Mouse (Mus musculus): Measurements from ENCODE around the gene Wars.

The Wars gene

DNA sequence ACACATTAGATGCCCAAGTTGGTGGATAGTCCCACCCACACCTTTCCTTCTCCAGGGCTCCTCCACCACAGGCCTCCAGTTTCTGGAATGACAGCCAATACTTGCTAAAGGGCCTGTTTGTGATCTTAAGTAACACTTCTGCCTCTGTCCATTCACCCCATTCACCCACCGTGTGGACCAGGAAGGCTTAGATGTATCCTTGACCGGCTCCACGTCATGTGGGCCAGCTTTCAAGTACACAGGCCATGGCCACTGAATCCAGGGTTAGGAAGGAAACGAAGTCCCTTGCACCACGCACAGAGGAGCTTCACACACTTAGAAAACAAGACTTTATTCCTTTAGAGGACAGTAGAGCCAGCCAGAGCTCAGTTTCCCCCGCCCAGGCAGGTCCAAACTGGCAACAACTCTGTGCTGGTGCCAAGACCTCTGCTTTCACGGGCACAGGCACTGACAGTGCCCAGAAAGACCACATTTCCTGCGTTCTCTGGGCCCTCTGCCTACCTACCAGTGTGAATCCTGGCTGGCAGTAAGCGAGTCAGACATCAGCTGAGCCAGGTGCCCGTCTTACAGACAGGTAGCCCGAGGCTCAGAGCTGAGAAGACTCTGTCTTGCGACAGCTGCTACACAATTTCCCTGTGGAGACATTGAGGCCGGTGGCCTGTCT, 68.3 kb downstream of the Wars start:
- DNase-seq (ENCODE audit: low spot score) = no peak

DNA sequence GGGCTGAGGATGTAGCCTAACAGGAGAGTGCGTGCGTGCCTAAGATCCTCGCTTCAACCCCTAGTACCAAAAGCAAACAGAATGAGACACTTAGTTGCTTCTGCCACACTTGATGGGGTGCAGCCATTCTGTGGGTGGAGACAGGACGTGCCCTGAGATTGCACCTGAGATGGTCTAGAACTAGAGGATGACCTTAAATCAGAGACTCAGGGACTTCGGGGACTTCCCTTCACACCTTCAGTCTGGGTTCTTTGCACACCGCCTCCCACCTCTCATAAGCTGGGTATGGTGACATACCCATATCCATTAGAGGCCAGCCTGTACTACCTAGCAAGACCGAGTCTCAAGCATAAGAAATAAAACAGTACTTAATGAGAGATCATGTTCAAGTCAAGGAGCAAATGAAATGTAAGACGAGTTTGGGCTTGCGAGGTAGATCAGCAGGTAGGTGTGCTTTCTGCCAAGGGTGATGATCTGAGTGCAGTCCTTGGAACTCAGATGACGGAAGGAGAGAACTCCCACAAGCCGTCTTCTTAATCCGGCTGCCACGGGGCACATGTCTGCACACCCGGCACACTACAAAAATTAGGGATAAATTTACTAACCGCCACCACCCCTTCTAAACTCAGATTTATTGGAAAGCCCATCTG, 69.6 kb downstream of the Wars start:
- no peak for DNase-seq (ENCODE audit: low spot score)

DNA sequence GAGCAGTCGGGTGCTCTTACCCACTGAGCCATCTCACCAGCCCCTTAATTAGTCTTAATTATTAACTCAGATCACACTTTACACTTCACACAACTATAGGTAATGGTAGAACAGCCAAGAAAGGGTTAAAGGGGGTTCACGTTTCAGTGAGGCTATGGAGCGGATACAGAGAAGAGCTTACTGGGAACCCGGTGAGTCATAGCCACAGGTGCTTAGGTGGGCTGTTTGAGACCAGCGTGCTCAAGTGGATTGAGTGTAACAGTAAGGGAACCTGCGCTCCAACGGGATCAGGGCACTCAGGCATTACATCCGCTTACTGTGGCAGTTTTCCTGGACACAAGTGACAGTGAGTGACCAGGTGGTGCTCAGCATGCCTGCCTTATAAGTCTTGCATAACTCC, 70.9 kb downstream of the Wars start:
- DNase-seq (ENCODE audit: low spot score) = no peak

DNA sequence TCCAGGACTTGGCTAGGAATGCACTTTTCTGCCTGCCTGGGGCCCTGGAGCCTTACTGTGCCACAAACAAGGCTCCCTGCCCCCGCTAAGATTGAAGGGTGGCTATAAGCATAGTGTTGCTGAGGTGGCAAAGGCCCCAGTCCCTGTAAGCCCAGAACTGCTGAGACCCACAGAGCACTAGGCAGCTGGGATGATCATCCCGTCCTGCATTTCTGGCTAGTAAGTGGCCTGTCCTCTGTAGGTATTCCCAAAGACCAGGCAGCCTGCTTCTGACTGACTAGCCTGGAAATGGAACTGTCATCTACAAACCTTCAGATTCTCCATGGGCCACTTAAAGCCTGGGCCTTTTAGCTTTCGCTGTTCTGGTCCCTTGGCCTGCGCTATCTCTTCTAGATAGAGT, 73.5 kb downstream of the Wars start:
- no peak for DNase-seq (ENCODE audit: low spot score)

DNA sequence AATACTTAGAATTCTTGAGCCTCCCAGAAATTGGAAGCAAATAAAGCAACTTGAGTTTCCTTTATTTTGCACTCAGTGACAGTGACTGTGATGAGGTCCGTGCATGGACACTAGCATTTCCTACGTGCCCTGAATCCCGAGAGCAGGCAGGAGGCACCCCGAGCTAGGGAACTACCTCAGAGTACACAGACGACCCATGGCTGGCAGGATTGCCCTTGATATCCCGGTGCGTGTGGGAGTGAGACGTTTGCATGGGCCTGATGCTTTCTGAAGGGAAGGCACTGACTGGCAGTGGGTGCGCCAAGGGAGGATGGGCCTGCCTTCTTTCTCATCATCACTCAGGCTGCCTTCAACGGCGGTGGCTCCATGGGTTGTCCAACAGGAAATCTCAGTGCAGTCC, 77.4 kb downstream of the Wars start:
- DNase-seq (ENCODE audit: low spot score) = no peak

DNA sequence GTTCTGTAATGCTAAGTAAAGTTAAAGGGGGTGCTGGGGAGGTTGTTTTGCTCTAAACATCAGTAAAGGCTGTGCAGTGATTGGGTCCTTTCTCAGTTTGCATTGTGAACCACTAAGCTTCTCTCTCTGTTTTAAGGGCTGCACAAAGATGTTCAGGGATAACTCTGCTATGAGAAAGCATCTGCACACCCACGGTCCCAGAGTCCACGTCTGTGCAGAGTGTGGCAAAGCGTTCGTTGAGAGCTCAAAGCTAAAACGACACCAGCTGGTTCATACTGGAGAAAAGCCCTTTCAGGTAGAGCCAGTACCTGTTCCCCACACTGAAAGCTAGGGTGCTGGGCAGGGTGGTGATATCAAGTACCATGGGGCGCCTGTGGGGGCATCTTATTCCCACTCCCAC, 79.5 kb downstream of the Wars start:
- no peak for DNase-seq (ENCODE audit: low spot score)

DNA sequence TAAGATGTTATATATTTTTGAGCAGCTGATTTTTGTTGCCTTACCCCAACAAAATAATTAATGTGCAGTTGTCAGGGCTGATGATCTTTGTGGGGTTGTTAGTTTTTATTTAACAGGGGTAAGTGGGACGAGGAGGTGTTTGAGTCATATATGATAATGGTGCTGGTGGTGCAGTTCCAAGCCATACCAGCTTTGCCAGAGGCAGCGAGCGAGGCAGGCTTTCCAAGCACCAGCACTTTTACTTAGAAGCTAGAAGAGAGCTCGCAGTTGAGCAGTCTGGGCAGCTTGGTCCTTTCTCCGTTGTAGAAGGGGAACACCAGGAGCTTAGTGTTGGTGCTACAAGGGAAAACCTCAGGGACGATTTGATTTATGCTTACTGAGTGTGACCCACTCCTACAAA, 81.5 kb downstream of the Wars start:
- no peak for DNase-seq (ENCODE audit: low spot score)

DNA sequence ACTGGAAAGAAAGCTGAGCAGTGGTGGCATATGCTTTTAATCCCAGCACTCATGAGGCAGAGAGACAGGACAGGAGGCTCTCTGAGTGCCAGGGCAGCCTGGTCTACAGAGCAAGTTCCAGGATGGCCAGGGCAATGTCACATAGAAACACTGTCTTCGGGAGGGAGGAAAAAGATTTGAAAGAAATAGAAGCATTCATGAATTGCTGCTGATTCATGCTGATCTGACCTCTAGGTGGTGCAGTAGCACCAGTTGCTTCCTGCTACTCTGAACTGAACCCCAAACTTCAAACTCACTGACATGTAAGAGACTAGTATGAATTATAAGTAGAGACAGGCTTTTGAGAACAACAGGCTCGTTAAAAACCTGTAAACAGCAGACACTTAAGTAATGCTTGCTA, 82.8 kb downstream of the Wars start:
- DNase-seq (ENCODE audit: low spot score) = peak; percentile 46

DNA sequence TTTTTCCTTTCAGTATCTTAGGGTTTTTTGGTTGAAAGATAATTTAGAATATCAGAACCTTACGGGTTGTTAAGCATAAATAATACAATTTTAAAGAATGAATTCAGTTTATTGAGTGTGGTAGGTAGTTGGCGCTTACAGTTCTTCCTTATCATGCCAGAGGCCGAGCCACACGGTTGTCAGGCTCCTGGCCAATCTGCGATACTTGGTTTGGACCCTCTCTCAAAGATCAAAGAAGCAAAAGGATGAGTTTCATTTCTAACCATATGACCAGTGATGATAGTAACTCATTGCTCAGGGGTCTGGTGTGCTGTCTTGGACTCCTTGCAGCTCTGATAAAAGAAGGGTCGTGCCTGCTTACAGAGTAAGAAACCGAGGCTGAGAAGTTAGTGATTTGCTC, 83.7 kb downstream of the Wars start:
- no peak for DNase-seq (ENCODE audit: low spot score)
